Mouse (Mus musculus): ENCODE data around the gene Epha3. TPM values are rescaled to one million over a fixed set of nuclear protein-coding genes. Genes with fewer than 3 reads are reported as not detected.

The Epha3 gene
- total RNA-seq, 2 experiments from 2014 or later, result 0.50 to 0.78 TPM

DNA sequence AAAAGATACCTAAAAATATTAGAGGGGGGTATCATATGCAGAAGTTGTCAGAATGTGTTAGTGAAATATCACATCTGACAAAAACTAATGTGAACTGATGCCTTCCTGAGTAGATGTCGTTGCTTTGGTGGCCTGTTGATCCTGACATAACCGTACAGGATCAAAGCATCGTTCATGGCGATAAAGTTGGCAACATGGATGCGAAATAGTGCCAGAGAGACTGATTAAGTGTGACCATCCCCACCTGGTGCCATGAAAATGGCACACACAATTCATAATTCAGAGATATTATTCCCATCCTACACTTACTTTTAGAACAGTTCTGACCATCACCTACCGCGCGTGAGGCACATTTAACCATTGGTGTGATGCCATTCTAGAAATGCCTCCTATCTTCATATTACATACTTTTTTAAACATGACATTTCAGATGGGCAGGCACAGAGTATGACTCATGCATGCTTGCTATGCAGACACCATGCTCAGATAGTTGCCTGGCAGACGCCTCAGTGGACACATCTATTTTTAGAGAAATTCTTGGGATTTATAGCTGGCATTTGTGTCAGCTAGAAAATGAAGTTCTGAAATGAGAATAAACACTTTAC, 190.6 kb downstream of the Epha3 start:
- no peak for DNase-seq (ENCODE audit: low spot score)
- intact Hi-C loops (cut with DNase I), result no loop called here

DNA sequence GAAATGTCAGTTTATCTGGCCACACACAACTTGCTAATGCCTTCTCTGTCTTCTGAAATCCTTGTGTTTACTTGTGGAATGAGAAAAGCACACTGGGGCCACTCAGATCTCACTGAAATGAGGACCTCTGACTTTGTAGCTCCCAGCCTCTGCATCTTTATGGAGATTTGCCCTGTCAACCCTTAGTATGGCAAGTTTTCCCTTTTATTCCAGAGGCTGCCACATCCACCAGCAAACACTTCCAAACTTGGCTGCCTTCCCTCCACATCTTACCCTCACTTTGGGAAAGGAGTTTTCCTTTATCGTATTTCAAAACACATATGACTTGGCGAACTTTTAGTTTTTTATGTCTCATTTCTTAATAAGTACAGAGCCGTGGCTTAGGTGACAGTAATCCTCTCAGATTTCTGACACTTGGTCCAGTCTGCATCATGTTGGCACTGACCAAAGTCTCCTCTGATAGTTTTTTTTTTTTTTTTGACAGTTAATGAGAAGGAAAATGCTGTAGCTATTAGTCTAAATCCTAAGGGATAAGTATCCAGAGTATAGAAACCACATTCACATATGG, 198.0 kb downstream of the Epha3 start:
- intact Hi-C loops (cut with DNase I), result no loop called here
- no peak for DNase-seq (ENCODE audit: low spot score)

DNA sequence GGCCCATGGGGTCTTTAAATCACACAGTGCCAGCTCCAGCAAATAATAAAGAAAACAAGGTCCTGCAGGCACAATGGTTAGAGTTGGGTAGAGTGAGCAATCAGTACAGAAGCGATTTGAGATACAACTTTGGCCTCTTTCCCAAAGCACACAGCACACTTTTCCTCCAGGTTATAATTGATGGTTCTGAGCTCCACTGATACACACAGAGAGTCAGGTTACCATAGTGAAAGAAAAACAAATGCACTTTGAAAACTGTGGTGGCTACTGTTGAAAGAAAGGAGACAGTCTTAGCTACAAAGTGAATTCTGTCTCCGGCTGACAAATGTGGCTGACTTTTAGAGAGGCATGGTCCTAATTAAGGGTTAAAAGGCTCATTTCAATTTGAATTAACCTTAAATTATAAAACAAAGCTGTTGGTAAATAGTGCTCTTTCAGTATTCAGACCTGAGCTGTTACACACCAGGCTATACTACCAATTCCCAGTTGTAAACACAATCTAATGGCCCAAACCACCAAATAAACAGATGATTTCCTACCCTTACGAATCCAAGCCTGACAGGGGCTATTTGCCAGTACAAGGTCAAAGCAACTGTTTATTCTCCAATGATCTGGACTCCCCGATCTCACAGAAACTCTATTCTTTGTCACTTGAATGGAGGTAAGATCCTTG, 205.5 kb downstream of the Epha3 start:
- intact Hi-C loops (cut with DNase I), result no loop called here
- DNase-seq (ENCODE audit: low spot score), result no peak

DNA sequence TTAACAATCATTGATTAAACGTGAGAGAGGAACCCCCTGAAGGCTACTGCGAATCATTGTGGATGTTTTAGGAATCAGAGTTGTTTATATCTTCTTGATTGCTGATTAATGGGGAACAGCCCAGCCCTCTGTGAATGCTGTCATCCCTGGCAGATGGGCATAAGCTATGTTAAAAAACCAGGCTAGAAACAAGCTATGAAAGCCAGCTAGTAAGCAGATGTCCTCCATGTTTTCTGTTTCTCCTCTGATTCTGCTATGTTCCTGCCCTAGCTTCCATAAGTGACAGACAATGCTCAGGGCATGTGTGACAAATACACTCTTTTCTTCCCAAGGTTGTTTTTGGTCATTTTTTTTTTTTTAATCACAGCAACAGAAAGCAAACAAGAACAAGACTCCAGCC, 206.2 kb downstream of the Epha3 start:
- no peak for DNase-seq (ENCODE audit: low spot score)
- intact Hi-C loops (cut with DNase I), result no loop called here

DNA sequence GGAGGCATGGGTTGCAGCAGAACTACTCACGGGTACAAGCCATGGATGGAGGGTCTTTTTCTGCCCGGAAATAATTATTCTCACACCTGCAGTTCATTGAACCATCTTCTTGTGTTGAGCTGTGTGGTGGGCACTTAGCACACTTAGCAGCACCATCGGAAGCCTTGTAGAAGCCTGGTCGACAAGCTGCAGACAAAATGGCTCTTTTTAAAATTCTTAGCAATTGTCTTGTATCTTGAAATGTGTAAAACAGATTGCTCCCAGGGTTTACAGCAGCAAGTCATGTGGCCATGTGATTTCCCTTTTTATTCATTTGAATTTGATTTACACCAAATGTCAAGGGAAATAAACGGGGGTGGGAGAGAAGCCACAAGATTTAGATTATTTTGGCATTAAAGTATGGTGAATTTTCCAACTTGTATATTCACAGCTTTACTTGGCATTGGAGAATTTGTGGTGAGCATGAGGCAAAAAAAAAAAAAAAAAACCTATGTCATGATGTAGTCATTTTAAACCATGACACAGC, 210.5 kb downstream of the Epha3 start:
- intact Hi-C loops (cut with DNase I), result no loop called here
- DNase-seq (ENCODE audit: low spot score), result no peak

DNA sequence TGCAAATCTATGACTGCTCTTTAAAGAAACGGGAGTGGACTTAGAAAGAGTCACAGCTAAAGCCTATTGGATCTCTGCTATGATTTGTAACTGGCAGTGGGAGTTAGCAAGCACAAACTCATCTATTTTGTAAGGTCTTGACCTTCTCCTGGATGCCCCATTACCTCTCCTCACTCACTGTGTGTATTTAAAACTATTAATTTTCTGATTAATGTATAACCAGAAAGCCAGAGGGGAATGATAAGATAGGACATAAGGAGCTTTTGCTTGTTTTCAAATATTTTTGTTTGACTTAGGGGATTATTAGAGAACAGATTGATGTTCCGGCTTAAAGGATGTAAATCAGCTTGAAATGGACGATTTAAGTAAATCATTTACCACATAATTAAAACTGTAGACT, 213.2 kb downstream of the Epha3 start:
- DNase-seq (ENCODE audit: low spot score), result no peak
- intact Hi-C loops (cut with DNase I), result no loop called here

DNA sequence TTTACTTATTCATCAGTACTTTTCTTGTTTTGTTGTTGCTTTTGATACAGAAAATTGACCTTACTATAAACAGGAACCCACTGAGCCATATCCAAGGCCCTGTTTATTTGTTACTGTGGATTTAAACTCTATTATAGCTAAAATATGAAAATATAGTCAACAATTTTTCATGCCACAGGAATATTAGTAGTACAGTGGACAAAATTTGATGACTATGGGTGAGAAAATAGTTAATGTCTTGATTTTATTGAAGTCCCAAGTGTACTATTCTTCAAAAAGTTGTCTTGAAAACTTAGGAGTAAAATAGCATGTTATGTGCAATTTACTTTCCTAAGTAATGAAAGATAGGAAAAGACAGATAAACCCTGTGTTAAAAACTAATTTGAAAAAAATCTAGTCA, 217.4 kb downstream of the Epha3 start:
- DNase-seq (ENCODE audit: low spot score), result no peak
- intact Hi-C loops (cut with DNase I), result no loop called here

DNA sequence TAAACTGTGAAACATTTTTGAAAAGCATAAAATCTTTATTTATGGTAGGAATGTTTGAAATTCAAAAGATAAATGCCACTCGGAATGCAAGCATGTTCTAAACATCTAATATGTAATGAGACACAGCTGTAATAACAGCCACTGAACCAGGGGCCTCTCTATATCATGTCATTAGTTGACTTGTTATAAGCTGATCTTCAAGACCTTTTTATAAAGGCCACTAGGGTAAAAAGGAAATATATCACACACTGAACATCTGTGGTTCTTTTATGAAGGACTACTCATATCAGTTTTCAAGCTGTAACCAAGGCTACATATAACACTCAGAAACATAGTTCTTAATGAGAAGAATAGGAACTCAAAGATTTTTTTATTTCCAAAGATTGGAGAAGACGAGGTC, 221.3 kb downstream of the Epha3 start:
- intact Hi-C loops (cut with DNase I), result no loop called here
- DNase-seq (ENCODE audit: low spot score), result no peak

DNA sequence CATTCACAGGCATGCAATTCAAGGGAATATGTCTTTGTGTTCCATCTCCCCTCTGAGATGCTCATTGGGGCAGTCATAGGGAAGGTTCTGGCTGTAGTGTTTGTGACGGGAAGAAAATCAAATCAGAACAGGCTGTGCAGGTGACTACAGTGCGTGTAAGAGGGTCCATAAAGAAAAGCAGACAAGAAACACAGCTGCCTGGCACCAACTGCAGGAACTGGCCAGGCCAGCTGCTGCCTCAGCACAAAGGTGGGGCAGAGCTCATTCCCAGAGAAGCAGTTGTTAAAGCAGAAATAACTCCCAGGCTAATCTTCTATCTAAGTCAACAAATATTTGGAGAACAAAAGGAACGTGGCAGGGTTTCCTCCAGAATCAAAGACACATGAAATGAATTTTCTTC, 222.4 kb downstream of the Epha3 start:
- DNase-seq (ENCODE audit: low spot score), result no peak
- intact Hi-C loops (cut with DNase I), result no loop called here

DNA sequence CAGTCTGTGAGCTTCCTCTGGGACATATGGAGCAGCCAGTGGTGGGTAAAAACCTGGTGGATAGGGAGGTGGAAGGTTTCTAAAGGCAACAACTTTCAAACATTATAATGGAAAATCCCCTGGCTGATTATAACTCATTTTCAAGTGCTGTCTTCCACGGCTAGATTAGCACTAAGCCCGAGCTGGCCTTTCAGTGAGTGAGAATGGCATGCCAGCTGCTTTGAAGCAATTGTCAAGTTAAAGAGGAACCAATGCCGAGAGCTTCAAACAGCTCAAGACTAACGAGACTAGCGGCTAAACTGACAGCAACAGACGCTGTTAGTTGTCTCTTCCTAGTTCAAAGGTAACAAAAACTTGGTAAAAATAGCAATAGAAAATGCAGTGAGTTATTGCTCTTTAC, 225.3 kb downstream of the Epha3 start:
- intact Hi-C loops (cut with DNase I), result no loop called here
- no peak for DNase-seq (ENCODE audit: low spot score)

DNA sequence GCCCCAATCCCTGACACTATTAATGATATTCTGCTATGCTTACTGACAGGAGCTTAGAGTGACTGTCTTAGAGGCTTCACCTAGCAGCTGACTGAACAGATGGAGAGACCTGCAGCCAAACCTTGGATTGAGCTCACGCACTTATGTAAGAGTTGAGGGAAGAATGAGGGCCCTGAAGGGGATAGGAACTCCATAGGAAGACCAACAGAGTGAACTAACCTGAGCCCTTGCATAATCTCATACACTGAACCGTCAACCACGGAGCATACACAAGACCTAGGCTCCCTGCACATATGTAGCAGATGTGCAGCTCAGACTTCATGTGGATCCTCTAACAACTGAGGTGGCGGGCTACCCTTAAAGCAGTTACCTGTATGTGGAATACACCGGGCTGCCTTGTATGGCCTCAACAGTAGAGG, 230.2 kb downstream of the Epha3 start:
- intact Hi-C loops (cut with DNase I), result no loop called here
- DNase-seq (ENCODE audit: low spot score), result no peak

DNA sequence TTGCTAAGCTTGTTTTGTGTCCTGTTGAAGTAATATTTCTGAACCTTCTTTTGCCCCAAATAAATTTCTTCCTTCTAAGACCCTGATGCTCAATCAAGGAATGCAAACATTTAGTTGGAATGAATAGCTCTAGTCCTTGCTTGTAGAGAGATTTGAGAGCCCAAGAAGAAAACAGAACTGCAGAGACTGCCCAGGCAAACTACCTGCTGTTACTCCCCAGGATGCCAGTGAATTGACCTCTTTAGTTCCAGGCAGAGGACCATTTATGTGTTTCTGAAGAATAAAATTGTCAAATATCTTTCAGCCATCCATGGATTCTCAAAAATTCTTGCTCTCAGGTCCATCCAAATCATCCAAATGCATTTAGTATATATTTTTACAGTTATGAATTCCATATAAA, 238.7 kb downstream of the Epha3 start:
- no peak for DNase-seq (ENCODE audit: low spot score)
- intact Hi-C loops (cut with DNase I), result no loop called here

DNA sequence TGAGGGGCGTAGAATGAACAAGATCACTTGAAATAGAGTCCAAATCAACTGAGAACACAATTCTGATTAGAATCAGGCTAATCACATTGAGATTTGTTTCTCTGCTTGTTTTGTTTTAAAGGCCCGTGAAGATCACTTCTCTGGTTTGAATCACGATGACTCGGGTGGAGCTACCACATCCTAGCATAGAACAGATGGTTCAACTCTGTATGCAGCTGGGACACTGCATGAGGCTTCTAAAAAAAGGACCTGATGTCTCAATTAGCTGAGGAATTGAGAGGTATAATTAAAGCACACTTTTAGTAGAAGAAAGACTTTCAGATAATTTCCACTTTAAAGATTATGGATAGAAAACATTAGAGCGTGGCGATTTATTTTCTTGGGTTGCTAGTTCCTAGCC, 242.1 kb downstream of the Epha3 start:
- intact Hi-C loops (cut with DNase I), result no loop called here
- DNase-seq (ENCODE audit: low spot score), result no peak

DNA sequence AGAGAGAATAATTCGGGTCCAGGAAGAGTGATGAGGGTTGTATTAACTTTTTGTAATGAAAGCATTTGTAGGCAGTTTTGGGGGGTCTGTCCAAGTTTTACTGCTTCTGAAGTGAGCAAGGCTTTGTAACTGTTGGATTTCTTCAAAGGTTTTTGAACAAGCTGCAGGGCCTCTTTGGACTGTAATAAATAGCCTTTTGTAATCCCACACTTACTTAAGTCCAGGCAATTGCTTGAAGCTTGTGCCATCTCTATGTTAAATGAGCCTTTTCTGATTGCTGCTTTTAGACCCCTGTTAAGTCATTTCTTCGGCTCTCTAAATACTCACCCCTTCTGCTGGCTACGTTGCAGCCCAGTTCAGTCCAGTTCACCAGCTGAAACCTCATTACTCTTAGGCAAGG, 248.6 kb downstream of the Epha3 start:
- intact Hi-C loops (cut with DNase I), result no loop called here
- DNase-seq (ENCODE audit: low spot score), result no peak

DNA sequence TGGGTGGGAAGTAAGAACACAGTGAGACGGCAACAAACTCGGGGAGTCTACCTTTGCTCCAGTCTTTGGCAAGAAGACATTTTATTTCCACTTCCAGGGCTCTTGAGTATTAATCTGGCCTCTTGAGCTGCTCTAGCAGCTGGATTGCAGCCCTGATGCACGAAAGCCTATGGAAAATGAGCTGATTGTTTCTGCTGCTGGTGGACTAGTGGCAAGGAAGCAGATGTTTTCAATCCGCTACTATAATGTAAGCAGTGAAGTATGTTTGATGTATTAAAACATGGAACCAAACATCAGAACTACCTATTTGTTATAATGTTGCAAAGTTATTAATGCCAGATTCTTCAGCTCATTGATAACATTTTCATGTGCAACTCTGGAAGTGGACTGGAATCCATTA, 251.0 kb downstream of the Epha3 start:
- intact Hi-C loops (cut with DNase I), result no loop called here
- no peak for DNase-seq (ENCODE audit: low spot score)

DNA sequence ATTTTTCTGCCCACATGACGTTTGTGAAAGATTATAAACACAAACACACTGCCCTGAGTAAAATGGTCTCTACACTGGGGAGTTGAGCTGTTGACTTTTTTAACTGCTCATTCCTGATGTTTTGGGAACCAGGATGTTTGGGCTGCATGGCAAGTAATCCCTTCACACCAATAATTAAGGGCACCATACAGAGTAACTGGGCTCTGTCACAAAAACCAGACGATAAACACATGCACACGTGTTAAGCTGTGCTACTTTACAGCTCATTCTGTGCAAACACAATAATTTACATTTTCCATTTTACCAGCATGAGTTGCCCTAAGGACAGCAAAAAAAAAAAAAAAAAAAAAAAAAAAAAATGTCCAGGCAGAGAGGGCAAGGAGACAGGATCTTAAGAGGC, 263.7 kb downstream of the Epha3 start:
- intact Hi-C loops (cut with DNase I), result no loop called here
- DNase-seq (ENCODE audit: low spot score), result no peak

DNA sequence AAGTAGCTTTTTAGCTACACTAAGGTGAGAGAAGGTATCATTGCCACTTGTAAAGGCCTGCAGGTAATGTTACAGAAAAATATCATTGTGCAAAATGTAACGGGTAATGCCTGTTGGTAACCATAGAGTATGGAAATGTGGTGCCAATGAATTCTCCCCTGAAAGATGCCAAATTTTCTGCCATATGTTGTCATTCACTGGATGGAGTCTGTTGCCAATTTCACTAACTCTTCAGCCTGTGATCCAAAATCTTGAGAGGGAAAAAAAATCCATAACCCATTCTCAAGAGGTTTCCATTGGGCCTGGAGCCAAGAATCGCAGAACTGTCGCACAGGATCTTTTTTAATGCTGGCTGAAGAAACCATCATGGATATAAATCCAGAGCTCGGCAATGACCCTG, 269.3 kb downstream of the Epha3 start:
- intact Hi-C loops (cut with DNase I), result no loop called here
- DNase-seq (ENCODE audit: low spot score), result no peak

DNA sequence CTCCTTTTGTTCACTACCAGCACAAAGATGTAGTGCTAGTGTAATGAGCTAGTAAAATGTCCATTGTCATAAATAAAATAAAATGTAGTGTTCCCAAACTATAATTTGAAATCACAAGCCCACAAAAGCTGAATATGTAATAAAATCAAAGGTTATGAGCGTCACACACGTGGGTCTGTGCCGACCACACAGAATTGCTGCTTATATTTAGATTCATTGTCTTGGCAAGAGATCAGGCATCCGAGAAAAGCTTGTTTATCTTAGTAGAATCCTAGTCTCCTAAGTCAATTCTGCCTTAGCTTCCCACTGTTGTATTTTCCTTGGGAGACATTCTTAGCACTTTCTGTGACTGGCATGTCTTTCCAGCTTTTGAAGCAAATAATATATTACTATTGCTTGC, 294.2 kb downstream of the Epha3 start:
- intact Hi-C loops (cut with DNase I), result no loop called here
- DNase-seq (ENCODE audit: low spot score), result no peak

DNA sequence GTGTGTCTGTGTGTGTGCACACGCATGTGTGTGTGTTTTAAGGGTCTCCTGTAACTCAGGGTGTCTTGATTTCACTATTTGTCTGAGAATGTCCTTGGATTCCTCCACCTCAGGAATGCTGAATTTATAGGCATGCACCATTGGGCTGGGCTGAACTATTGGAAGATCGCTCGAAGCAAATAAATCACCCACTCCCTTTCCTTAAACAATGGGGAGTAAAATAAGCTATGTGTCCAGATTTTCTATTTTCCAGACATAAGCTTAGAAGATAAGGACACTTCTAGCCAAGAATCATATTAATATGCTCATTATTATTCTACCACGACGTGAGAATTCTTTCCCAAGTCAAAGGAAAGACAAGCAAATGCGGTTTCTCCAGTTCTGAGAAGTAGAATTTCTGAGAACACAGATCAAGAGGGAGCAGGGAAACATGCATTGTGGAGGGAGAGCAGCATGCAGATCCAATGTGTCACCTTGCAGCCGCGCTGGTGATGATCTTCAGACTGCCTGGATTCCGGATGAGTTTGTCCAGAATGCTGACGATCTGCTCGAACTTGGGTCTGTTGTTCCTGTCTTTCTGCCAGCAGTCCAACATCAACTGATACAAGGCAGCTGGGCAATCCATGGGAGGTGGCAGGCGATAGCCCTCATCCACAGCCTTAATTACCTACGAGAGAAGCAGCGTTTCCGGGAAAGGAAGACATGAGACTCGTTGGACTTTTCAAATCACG, 297.7 kb downstream of the Epha3 start:
- intact Hi-C loops (cut with DNase I), result no loop called here
- DNase-seq (ENCODE audit: low spot score), result no peak

DNA sequence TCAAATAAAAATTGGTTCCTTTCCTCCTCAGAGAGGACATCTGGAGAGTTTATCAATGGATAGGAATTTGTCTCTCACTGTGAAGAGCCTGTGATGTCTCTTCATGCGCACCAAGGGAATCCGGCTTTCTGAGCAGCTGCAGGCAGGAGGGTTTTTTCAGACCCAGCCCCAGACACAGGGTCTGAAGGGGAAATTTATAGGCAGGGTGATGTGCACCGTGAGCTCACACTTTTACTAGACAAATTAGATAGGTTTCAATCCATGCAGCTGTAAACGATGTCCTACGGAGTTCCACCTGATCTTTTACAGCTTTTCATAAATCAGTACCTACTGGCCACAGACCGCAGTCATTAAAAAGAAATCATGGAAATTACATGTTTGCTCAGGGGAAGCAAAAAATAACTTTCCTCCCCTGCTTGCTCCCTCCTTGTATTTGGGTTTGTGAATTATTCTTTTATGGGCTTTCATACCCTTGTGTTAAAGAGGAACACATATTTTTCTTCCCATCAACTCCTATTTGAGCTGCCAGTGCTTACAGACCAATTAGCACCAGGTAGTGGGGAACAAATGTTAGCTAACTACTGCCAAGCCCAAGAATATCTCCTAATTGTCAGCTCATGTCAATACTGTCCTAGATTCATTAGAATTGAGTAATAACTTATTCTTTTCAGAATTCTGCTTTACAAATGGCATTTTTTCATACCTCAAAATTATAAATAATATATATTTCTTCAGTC, 307.4 kb downstream of the Epha3 start:
- DNase-seq (ENCODE audit: low spot score), result no peak
- intact Hi-C loops (cut with DNase I), result no loop called here
